Mouse (Mus musculus): ENCODE data around the gene Fbll1.

Fbll1 gene

DNA sequence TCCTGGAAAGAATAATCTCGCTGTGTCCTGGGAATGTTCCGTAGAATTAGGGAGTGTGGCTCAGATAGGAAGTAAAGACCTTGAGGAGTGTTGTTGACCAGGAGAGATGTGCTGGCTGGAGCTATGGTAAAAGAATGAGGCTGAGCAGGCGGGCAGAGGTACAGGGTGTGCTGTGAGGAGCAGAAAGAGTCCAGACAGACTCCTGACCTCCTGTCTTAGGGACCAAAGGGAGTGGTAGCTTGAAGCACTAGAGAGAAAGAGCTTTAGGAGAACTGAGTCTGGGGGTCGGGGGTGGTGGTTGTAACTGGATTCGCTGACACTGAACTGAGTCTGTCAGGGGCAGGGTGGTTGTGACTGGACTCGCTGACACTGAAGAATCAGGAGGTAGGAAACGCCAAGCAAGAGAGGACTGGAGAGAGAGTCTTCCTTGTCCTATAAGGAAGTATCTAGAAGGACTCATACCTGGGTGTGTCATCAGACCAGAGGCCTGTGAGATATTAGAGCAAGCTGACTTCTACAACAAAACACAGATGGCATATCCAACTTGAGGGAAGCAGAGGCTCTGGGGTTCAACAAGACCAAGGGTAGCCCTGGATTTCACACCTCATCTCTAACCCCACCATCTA is 38.6 kb downstream of the Fbll1 start:
- ChIA-PET CTCF (no interaction called here), POLR2A (interaction anchor here in 2 of 4 experiments (1.4 to 1.5 kb wide), 2 partner anchors 10 kb away, joined by 3 read pairs; partner anchors contain the start of gene Pank3 (in 1 of the 2))

DNA sequence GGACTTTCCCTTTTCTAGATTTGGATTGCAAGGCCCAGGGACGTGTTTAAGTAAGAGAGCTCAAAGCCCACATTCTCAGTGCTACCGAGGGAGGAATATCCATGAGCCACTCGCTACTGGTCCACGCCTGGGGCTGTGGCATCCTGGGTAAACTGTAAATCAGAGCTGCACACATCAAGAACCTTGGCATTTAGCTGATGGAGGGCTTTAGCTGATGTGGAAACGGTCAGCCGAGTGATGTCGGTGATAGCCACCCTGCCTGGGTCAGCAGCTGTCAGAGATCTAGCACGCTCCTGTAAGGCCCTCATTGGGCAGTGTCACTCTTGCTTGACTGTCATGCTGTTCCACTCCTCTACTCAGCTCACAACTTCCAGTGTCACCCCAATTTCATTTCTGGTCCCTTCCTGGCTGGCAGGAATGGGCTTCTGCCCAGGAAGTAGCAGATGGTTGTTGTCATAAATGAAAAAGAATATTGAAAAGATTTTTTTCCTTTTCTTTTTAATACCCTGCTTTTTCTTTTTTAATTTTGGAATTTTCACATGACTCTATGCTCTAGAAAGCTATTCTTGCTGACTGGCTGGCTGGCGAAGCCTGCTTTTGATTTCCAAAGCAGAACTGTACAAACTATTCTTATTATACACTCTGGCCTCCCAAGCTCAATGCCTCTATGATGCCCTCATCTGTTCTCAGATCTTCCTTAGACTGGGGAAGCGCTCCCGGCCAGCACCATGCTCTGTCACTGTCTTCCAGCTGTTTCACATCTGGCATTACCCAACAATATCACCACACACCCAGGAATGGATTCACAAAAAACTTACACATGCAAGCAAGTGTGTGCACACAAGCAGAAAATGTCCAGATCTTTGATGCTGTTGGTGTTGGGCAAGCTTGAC is 42.0 kb downstream of the Fbll1 start:
- POLR2A ChIA-PET: interaction anchor here in 3 of 4 experiments (0.5 to 1.8 kb wide), 4 partner anchors 11 to 928 kb away, joined by 4 to 8 read pairs (median 4); no protein-coding TSS in a partner anchor
- CTCF ChIA-PET: interaction anchor here in 2 of 4 experiments (0.6 to 1.0 kb wide), 2 partner anchors 28 kb away, joined by 3 read pairs; no protein-coding TSS in a partner anchor

DNA sequence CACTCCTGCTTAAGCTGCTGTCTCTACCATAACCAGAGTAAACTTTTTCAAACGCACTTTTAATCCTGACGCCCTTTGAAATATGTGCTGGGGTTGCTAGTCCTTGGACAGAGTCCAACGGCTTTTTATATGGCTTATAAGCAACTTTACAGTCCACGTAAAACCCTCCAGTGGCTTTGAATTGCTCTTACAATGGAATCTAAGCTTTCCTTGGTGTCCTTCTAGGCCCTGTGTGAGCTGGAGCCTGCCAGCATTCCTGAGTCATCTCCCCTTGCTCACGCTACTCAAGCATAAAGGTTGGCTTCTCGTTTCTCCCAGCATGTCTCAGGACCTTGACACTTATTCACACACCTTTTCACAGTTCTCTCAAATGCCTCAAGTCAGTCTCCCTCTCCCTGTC is 43.1 kb downstream of the Fbll1 start:
- ChIA-PET POLR2A (interaction anchor here in 2 of 4 experiments (1.0 to 1.8 kb wide), 2 partner anchors 12 to 14 kb away, joined by 4 to 8 read pairs; partner anchors contain the start of gene Pank3 (in 1 of the 2)), CTCF (no interaction called here)

DNA sequence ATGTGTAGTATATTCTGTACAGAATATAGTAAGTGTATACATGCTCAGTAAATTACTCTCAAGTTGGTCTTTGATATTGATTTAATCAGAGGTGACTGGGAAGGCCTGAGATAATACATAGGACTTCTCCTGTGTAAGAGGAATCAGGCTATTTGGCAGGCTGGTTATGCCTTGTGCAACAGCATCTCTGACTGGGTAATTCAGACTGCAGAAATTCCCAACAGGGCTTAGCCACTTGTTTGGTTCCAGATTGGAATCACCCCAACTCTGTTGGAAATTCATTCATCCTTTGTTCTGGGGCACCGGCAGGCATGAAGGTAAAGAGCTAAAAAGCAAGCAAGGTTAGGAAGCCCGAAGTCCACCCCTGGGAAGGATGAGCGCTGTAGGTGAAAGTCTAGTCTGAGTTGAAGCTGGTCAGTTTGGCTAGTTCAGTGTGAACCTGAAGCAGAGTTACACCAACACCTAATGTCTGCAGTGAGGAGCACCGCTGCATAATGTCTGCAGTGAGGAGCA is 43.7 kb downstream of the Fbll1 start:
- POLR2A ChIA-PET: interaction anchor here in 2 of 4 experiments (1.0 to 1.8 kb wide), 2 partner anchors 13 to 15 kb away, joined by 4 to 8 read pairs; partner anchors contain the start of gene Pank3 (in 1 of the 2)
- CTCF ChIA-PET: no interaction called here

DNA sequence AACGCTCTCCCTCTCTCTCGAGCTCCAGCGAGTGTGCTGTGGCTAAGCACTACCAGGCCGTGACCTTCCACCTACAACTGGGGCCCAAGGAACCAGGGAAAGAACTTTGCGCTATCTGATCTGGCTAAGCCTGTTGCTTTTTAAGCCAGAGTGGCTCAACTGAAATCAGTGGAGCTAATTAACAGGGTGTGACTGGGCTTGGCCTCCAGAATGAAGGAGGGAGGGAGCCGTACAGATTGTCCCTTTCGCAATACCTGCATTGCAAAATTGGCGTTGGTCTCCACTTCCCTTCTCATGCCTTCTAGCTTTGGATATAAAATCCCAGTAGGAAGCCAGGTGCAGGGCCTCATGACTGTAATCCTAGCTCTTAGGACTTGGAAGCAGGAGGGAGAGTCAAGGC is 48.1 kb downstream of the Fbll1 start:
- CTCF ChIA-PET: interaction anchor here in 1 of 4 experiments (0.5 to 0.7 kb wide), 2 partner anchors 20 to 245 kb away, joined by 3 read pairs; no protein-coding TSS in a partner anchor
- POLR2A ChIA-PET: interaction anchor here in 2 of 4 experiments (0.6 to 1.3 kb wide), 3 partner anchors 8 to 48 kb away, joined by 3 to 4 read pairs (median 3); partner anchors contain the start of gene Fbll1 (in 1 of the 2)

Data from embryonic stem cell, embryonic (primary cell).